Mouse (Mus musculus): ENCODE results near the gene Myo5a.

DNA sequence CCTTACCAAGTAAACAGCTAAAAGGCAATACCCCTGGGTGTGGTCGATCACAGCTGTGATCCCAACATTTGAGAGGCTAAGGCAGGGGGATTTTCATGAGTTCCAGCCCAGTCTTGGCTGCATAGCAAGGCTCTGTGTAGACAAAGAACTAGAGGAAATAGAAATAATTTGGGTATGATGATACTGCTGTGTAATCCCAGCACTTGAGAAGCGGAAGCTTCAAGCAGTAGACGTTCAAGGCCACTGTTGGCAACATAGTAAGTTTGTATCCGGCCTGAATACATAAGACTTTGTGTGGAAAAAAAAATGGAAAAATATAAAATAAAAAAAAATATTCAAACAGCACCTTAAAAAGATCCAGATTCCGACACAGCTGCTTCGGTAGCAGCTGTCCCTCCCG is 48.3 kb upstream of the Myo5a start:
- TF ChIP-seq POLR2A (IDR thresholded peaks at IDR 0.05; ENCODE audit: low read depth, low read length) (no peak), CTCF (conservative IDR thresholded peaks at IDR 0.05; ENCODE audit: insufficient read depth, insufficient read length, low read depth, low read length) (no peak)
